Mouse (Mus musculus): ENCODE data around the gene St3gal5.

St3gal5 gene

DNA sequence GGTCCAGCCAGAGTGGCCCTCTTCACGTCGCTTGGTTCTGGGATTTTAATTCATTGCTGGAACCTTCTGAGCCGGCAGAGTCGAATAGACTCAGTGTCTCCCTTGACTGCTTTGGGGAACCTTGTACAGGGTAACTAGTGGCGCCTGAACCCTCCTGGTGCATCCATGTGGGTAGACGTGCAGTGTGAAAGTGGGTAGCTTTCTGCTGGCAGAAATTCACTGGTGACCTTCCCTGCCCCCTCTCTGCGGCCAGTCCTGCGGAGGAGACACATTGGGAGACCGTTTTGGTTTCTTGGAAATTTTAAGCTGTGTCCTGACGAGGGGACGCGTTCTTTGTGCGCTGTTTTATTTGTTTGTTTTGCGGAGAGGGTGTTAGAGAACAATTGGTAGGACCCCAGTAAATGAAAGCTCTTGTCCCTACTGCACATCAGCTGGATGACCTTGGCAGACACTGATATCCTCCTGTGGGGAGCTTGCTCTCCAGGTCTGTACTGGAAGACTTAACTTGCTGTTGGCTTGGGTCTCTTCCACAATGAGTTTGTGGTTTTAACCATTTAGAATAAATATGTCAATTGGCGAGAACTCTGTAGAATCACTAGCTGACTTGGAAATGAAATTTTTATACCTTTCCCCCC is 746 bp downstream of the St3gal5 start:
- no peak for DNase-seq (ENCODE audit: low spot score in 2 of 2)

- DNase-seq (ENCODE audit: low spot score in 2 of 2), result no peak
Observed at GRCm38 (mm10) chr6:72098691-72099090, 1.3 kb downstream of the St3gal5 start.

DNA sequence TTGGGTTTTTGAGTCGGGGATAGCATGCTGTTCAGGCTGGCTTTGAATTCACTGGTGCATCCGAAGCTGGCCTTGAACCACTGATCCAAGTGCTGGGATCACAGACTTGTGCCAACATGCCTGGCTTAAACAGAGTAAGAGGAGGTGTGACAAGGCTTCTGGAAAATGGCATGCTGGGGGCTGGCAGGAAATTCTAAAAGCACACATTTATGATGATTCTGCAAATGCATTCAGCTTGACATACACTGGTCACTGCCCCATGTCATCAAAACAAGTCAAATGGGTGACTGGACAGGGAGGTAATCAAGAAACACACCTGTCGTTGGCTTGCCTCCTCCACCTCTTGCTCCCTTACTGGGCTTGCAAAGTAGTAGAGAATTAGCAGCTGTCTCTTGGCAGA is 1.9 kb downstream of the St3gal5 start:
- DNase-seq (ENCODE audit: low spot score in 2 of 2), result no peak

DNA sequence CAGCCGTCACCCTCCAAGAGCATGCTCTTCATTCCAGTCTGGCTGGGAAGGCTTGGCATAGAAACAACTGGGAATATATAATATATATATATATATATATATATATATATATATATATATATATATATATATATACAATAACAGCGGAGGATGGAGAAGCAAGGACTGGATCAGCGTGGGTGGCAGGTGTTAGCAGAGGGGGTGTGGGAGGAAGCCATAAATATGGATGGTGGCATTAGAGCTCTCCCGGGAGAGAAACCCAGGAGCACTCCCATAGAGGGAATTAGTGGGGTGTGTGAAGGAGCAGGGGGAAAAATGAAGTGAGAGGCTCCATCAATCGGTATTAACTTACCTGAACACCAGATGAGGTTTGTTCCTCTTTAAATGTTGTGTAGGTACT is 2.8 kb downstream of the St3gal5 start:
- DNase-seq (ENCODE audit: low spot score in 2 of 2), result no peak

DNA sequence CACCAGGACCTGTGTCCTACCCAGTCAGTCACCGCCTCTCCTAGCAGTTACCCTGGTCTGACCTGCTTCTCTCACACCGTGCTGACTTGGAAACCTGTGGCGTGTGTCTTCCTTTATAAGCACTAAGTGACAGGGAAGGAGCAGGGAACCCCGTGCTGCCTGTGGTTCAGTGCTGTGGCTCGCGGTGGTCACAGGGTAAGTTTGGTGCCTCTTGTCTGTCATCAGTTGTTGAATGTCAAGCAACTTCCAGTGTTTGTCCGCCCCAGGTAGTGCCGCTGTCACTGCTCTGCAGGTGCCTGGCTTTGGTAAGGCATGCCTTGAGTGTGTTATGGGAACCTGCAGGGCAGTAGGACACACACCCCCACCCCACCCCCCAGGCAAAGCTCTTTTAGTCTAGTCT is 3.5 kb downstream of the St3gal5 start:
- DNase-seq (ENCODE audit: low spot score in 2 of 2), result no peak

DNA sequence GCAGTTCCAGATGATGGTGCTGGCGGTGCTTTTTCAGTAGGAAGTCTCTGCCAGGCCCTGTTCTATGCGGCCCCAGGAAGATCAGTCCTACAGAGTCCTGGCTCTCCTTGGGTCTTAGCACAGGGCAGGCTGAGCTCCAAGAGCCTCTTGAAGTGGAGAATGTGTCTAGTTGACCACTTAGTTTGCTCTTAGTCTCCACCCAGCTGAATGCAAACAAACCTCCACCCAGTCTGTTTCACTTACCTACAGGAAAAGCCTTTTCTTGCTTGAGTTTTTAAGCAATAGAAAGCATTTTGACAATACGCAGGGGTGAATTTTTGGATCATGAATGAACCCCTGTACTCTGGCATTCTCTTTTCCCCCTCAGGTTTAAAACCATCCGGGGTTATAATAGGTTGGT is 4.0 kb downstream of the St3gal5 start:
- no peak for DNase-seq (ENCODE audit: low spot score in 2 of 2)

GRCm38 (mm10) chr6:72102066-72102465 is 4.7 kb downstream of the St3gal5 start:
- DNase-seq (ENCODE audit: low spot score in 2 of 2), result no peak

GRCm38 (mm10) chr6:72104534-72104933 is 7.1 kb downstream of the St3gal5 start:
- no peak for DNase-seq (ENCODE audit: low spot score in 2 of 2)

DNA sequence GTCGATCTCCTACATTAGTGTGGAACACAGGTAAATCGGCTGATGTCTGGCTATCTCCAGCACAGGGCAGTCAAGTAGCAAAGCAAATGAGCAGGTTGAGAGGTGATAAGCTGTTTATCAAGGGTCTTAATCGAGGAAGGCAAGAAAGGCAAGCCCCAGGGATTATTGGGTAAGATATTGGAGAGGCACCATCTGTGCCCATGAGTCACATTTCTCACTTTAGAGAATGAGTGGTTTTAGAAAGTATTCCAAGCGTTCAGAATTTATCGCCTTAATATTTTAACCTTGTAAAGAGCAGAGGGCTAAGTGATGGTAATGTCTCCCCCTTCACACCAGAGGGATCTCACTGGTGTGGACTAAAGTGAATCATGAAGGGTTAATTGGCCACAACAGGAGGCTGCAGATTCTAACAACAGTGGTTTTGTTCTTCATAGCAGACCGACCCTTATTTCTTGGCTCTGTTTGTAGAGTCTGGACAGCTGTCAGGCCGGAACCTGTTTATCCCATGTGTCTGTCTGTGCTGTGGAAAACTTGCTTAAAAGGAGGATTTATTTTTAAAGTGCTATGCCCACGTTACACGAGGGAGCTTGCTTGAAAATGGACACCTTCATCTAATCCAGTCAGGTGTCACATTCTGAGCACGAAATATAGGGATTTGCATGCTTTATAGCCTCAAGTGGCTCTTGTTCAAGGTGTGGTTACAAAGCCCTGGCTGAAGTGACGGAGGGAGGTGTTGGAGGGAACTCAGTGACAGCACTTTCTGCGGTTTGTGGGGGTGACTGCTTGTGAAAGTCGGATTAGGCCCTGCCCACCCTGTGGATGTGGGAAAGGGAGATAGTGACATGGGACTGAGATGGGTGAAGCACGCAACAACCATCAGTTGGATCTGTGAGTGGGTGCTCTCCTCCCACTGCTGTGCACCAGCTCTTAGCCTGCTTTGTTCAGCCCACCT is 11.8 kb downstream of the St3gal5 start:
- DNase-seq (ENCODE audit: low spot score in 2 of 2), result no peak

DNA sequence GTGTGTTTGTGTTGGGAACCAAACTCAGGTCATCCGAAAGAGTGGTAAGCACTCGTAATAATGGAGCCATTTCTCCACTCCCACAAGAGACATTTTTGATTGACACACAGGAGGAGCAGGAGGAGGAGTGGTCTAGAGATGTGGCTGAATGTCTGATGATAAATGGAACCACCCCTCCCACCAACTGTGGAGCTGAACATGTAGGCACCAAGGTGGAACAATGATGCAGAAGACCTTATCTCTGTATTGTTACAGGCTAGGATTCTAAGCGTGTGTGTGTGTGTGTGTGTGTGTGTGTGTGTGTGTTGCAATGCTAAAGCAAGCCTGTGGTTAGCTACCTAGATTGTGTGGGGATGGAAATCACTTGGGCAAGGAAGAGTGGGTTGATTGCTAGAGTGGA is 13.2 kb downstream of the St3gal5 start:
- DNase-seq (ENCODE audit: low spot score in 2 of 2), result no peak

GRCm38 (mm10) chr6:72112575-72112974 is 15.2 kb downstream of the St3gal5 start:
- peak in 1 of 2 experiments; percentile 10 for DNase-seq (ENCODE audit: low spot score in 2 of 2)

DNA sequence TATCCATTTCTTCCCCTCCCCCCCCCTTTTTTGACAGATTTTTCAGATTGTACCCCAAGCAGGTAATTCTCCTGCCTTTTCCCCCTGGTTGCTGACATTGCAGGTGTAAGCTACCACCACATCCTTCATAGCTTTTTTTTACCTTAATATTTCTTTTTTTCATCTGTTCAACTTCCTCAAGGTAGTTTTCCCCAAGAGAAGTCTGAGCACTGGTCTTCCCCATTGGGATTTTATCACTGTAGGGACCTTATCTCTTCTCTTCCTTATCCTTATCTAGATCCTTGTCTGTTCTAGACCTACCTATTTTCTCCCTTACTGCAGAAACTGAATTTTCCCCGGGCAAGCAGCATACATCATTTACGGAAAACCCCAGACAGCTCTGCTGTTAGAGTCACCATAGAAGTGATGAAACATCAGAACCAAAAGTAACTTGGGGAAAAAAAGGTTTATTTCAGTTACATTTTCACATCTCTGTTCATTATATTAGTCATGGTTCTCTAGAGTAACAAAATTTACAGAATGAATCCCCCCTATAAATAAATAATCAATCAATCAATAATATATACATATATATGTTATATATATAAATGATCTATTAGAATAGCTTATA is 15.8 kb downstream of the St3gal5 start:
- DNase-seq (ENCODE audit: low spot score in 2 of 2), result no peak

DNA sequence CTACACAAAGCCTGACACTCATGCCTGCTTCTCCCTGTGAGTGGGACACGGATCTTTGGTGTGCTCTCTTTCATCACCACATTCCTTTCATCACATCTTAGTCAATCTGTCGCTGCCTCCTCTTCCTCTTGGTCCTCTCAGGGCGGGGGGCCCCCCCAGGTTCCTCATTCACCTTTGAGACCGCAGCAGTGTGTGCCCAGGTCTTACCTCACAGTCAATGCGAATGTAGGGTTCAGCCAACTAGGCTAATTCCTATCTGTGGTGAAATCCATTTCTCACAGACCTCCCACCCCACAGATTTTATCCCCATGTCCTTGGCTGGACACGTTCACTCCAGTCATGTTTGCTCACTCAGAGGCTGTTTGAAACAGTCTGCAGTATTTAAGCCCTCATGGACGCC is 17.5 kb downstream of the St3gal5 start:
- no peak for DNase-seq (ENCODE audit: low spot score in 2 of 2)

DNA sequence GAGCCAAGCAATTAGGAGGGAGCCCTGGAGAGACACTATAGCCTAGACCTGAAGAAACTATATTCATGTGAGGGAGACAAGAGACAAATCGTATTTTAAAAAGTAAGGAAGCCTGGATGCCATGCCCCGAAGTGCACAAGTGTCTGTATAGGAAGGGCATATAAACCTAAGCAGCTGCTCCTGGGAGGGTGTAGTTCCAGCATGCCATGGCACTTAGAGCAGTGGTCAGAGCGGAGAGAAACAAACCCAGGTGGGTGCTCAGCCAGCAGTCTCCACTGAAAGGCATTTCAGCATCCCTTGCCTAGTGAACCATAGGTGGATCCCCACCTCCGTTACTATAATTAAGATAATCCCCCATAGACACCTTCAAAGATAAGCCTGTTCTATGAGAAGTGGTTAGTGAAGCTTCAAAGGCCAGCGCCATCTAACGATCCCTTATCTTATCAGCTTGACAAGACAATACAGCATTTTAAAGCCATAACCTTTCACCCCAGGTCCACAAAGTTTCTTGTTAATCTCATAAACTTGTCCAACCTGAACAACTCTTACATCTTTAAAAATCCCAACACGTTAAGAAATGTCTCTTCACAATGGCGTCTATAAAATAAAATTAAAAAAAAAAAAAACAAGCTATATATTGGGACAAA is 20.1 kb downstream of the St3gal5 start:
- DNase-seq (ENCODE audit: low spot score in 2 of 2), result no peak

DNA sequence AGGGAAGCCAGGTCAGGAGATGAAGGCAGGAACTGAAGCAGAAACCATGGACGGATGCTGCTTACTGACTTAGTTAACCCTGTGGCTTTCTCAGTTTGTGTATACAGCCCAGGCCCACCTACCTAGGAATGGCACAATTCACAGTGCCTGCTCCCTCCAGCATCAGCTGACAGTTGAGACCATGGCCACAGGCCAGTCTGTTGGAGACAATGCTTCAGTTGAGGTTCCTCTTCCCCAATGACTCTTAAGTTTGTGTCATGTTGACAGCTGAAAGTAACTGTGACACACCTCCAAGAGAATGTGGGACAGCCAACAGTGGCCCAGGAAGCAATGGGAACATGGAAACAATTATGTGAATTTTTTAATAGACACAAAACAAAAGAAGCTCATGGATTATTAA is 22.5 kb downstream of the St3gal5 start:
- no peak for DNase-seq (ENCODE audit: low spot score in 2 of 2)

DNA sequence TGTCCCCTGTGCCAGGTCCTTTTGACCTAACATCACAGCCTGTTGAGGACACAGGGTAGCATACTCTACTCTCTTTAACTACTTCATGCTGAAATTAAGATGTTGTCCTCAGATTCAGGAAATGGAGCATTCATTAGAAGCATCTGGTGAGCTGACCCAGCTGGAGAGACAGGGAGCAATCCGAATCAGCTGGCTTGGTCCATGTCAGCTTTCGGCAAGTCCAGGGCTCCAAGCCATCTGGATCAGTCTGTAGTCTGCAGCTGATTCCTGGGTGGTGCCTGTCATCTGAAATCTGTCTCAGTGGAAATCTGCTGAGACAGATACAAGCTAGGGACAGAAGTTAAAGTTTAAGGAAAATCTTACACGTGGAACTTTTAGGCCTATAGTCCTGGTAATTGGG is 23.9 kb downstream of the St3gal5 start:
- DNase-seq (ENCODE audit: low spot score in 2 of 2), result no peak

DNA sequence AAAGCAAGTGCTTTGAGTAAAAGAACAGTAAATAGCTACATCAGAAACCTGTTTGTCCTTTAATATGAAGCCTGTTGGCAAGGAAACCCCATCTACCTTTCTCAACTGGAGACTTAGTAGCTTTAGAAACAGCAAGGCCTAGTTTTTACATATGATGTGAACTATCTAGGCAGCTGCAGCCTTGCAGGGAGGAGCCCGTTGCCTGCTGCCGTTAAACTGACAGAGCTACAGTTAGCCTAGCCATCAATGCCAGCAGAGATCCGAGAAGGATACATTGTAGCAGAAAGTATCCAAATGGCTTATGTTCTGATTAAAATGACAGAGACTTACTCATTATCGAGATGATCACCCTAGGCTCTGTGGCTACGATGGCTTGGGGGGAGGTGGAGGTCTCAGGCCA is 25.1 kb downstream of the St3gal5 start:
- no peak for DNase-seq (ENCODE audit: low spot score in 2 of 2)

- no peak for DNase-seq (ENCODE audit: low spot score in 2 of 2)
Observed at GRCm38 (mm10) chr6:72124315-72125103, 27.1 kb downstream of the St3gal5 start.

DNA sequence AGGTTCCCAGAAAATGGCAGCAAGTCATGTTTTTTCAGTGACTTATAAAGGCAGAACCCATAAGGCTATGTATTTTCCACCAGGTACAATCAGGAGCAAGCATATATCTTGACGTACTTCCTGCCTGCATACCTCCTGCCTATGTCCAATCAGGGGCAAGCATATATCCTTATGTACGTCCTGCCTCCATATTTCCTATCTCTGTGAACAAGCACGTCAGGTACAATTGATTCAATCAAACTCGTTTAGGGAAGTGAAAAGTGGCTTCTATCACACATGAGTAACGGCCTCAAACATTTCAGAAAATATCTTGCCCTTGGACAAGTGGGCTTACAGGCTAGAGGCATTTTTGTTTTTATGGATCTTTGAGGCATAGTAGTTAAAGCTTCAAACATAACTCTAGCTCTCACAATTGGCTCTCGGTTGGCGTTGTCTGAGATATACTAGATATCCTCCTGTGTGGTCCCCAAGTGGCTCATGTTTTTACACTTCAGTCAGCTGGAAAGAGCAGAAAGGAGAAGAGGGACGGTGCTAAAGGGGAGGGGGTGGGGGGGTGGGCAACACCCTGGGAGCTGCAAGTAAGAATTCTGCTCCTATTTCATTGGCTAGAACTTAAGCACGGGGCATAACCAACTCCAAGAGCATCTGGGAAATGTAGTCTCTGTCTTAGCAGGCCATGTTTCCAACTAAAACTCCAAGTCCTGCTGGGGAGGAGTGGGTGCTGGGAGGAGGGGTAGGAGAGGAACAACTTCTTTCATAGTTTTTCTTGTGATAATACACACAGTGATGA is 28.9 kb downstream of the St3gal5 start:
- DNase-seq (ENCODE audit: low spot score in 2 of 2), result no peak

DNA sequence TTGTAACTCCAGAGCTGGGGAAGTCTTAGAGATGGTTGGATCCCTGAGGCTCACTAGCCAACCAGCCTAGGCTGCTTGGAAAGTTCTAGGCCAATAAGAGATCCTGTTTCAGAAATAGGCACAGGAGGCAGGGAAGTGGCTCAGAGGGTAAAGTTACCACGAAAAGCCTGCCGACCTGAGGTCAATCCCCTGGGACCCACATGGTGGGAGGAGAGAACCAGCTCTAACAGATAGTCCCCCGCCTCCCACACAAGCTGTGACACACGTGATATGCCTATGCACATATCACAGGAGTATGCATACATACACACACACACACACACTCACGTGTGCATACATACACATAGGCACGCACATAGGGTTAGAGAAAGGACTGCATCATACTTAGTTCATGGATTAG is 32.7 kb downstream of the St3gal5 start:
- no peak for DNase-seq (ENCODE audit: low spot score in 2 of 2)

Measured in frontal cortex, postnatal 14 days (tissue).